Mouse (Mus musculus): ENCODE results near the gene Xpc. TPM values are rescaled to one million over a fixed set of nuclear protein-coding genes. Genes with fewer than 3 reads are reported as not detected.

The Xpc gene
- polyA plus RNA-seq, 2 experiments = 2.8 to 3.7 TPM

DNA sequence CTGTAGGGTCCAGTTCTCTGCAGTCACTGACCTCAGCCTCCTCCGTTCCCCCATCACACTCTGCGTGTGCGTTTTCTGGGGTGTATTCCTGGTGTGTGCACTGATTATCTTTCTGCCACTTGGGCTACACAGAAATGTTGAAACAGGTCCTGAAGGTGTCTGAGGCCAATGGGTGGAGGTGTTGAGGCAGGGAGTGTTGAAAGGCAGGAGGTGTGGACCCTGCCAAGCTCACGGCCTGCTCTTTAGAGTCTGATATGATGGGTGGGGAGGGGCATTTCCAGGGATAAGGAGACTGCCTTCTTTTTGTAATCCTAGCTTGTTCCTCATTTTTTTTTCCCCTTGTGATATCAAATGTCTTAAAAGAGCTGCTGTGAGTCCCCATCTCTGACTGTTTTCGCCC lies 27.4 kb upstream of the Xpc start:
- Histone ChIP-seq H3K4me1 (replicated peaks; ENCODE audit: control insufficient read depth in 2 of 2, insufficient read depth in 2 of 2, low read length in 1 of 2) (peaks cover 0 to 4% of the 10 kb centered on the region in 2 experiments; a peak in 2 of 4 replicates), H3K9me3 (ENCODE audit: control insufficient read depth, low read length) (no peaks in the 10 kb centered on the region), H3K36me3 (replicated peaks; ENCODE audit: control insufficient read depth, insufficient read depth, low read depth) (no peaks in the 10 kb centered on the region), H3K27me3 (ENCODE audit: control insufficient read depth, insufficient read depth, low read length) (no peaks in the 10 kb centered on the region; the same call in 1 of the 2 replicates), H3K27ac (no peak overlapping the region), H3K9ac (replicated peaks) (no peak overlapping the region), H3K4me2 (ENCODE audit: low read depth) (no peak overlapping the region), H3K4me3 (ENCODE audit: insufficient read depth in 1 of 2, low read depth in 2 of 2, low read length in 2 of 2) (no peak overlapping the region)
- ATAC-seq (ENCODE audit: insufficient read depth) (no peak), DNase-seq (ENCODE audit: low read depth in 3 of 3, low spot score in 3 of 3) (no peak)
- TF ChIP-seq EP300 (IDR thresholded peaks at IDR 0.05; ENCODE audit: low read depth) (no peak), CTCF (IDR thresholded peaks at IDR 0.05; ENCODE audit: low read depth) (no peak)
- 69% methylated on average over 5 of the region's 5 CpGs for WGBS (ENCODE audit: insufficient replicate concordance)

DNA sequence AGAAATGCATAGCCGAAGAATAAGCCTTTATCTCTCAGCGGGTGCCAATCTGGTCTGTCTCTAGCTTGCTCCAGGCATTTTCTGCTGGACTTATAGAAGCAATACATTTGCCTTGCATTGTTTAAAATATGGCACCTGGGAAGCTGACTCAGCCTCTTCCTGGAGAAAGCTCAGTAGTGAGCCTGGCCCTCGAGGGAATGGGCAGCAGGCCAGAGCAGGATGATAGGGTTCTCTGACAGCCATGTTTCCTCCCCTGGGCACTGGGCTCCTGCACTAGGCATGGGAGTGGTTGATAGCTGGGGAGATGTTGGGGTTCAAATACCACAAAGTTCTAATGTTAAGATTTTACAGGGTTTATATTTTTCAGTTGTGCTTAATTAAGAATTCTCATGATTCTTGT lies 25.6 kb upstream of the Xpc start:
- Histone ChIP-seq H3K36me3 (replicated peaks; ENCODE audit: control insufficient read depth, insufficient read depth, low read depth) (no peaks in the 10 kb centered on the region), H3K27ac (no peak overlapping the region), H3K4me3 (ENCODE audit: insufficient read depth in 1 of 2, low read depth in 2 of 2, low read length in 2 of 2) (no peak overlapping the region), H3K9ac (replicated peaks) (no peak overlapping the region), H3K4me1 (replicated peaks; ENCODE audit: control insufficient read depth in 2 of 2, insufficient read depth in 2 of 2, low read length in 1 of 2) (peaks cover 0 to 4% of the 10 kb centered on the region in 2 experiments; a peak in 2 of 4 replicates), H3K9me3 (ENCODE audit: control insufficient read depth, low read length) (no peaks in the 10 kb centered on the region), H3K27me3 (ENCODE audit: control insufficient read depth, insufficient read depth, low read length) (no peaks in the 10 kb centered on the region; the same call in 1 of the 2 replicates), H3K4me2 (ENCODE audit: low read depth) (no peak overlapping the region)
- no peak for ATAC-seq (ENCODE audit: insufficient read depth)
- WGBS (ENCODE audit: insufficient replicate concordance) = 40% methylated on average over 3 of the region's 3 CpGs
- TF ChIP-seq CTCF (IDR thresholded peaks at IDR 0.05; ENCODE audit: low read depth) (no peak), EP300 (IDR thresholded peaks at IDR 0.05; ENCODE audit: low read depth) (no peak)
- DNase-seq (ENCODE audit: low read depth in 3 of 3, low spot score in 3 of 3) = no peak

DNA sequence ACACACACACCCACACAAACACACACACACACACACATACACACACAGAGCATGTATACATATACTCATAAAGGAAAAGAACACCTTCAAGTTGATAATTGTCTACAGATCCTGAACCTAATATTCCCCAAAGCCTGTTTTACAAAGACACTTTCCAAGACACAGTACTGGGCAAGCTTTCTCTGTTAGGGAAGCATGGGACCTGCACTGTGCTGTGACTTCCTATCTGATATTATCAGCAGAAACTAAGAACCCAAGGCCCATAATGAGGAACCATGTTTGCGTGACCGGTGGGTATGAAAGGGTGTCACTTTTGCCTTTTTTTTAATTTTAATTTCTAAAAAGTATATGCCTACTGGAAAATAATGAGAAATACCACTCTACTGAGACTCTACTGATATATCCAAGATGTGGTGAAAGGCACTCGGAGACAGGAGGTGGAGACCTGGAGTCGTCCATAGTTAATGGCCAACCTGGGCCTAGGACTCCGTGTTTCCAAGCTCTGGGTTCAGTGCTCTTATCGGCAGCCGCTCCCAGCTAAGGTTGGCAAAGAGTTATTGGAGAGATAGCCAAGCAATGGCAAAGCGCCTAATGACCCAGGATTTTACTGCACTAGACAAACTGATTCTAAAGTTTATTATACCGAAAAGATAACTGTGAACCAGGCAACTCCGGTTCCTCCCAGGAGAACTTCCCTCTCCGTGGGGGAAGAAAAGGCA lies 20.5 kb upstream of the Xpc start:
- Histone ChIP-seq H3K27ac (no peak overlapping the region), H3K36me3 (replicated peaks; ENCODE audit: control insufficient read depth, insufficient read depth, low read depth) (no peaks in the 10 kb centered on the region), H3K4me3 (ENCODE audit: insufficient read depth in 1 of 2, low read depth in 2 of 2, low read length in 2 of 2) (no peak overlapping the region), H3K4me1 (replicated peaks; ENCODE audit: control insufficient read depth in 2 of 2, insufficient read depth in 2 of 2, low read length in 1 of 2) (no peaks in the 10 kb centered on the region), H3K27me3 (ENCODE audit: control insufficient read depth, insufficient read depth, low read length) (no peaks in the 10 kb centered on the region), H3K9ac (replicated peaks) (no peak overlapping the region), H3K9me3 (ENCODE audit: control insufficient read depth, low read length) (no peaks in the 10 kb centered on the region), H3K4me2 (ENCODE audit: low read depth) (no peak overlapping the region)
- DNase-seq (ENCODE audit: low read depth in 3 of 3, low spot score in 3 of 3) = no peak
- ATAC-seq (ENCODE audit: insufficient read depth) = no peak
- TF ChIP-seq CTCF (IDR thresholded peaks at IDR 0.05; ENCODE audit: low read depth) (no peak), EP300 (IDR thresholded peaks at IDR 0.05; ENCODE audit: low read depth) (no peak)
- 68% methylated on average over 11 of the region's 11 CpGs for WGBS (ENCODE audit: insufficient replicate concordance)

DNA sequence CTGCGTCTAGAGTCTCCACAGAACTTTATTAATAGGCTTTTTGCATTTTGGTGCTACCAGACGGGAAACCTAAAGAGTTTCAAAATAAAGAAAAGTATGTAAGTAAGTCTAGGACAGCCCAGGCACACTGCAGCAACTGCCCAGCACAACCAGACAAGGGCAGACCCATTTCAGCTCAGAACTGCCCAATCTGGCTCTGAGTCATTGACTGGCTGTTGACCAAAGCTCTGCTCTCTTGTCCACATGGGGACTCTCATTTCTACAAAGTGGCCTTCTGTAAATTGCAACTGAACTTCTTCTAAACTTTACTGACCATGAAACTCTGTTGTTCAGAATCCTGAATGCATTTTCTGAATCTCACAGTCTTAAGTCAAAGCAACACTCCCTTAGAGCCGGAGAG lies 19.5 kb upstream of the Xpc start:
- Histone ChIP-seq H3K4me1 (replicated peaks; ENCODE audit: control insufficient read depth in 2 of 2, insufficient read depth in 2 of 2, low read length in 1 of 2) (no peaks in the 10 kb centered on the region), H3K4me2 (ENCODE audit: low read depth) (no peak overlapping the region), H3K9me3 (ENCODE audit: control insufficient read depth, low read length) (no peaks in the 10 kb centered on the region), H3K4me3 (ENCODE audit: insufficient read depth in 1 of 2, low read depth in 2 of 2, low read length in 2 of 2) (no peak overlapping the region), H3K27ac (no peak overlapping the region), H3K27me3 (ENCODE audit: control insufficient read depth, insufficient read depth, low read length) (no peaks in the 10 kb centered on the region), H3K9ac (replicated peaks) (no peak overlapping the region), H3K36me3 (replicated peaks; ENCODE audit: control insufficient read depth, insufficient read depth, low read depth) (no peaks in the 10 kb centered on the region)
- TF ChIP-seq CTCF (IDR thresholded peaks at IDR 0.05; ENCODE audit: low read depth) = no peak
- no peak for DNase-seq (ENCODE audit: low read depth in 3 of 3, low spot score in 3 of 3)
- ATAC-seq (ENCODE audit: insufficient read depth) = no peak
- 51% methylated on average over 3 of the region's 3 CpGs for WGBS (ENCODE audit: insufficient replicate concordance)

DNA sequence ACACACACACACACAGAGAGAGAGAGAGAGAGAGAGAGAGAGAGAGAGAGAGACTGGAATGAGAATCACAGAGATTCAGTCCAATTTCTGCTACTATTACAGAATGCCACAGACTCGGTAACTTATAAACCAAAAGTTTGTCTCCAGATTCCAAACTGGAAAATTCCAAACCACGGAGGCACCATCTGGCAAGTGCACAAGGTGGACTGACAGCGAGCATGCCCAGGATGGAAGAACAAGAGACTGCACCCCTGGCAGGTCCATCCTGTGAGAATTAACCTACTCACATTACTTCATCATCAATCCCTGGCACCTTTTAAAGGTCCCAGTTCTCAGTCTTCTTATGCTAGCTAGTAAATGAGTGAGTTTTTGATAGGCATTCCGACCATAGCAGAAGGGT lies 18.6 kb upstream of the Xpc start:
- TF ChIP-seq CTCF (IDR thresholded peaks at IDR 0.05; ENCODE audit: low read depth) = no peak
- no peak for TF ChIP-seq EP300 (IDR thresholded peaks at IDR 0.05; ENCODE audit: low read depth)

More for the DNA sequence above, 18.6 kb upstream of the Xpc start:
- 58% methylated on average over 4 of the region's 4 CpGs for WGBS (ENCODE audit: insufficient replicate concordance)
- DNase-seq (ENCODE audit: low read depth in 3 of 3, low spot score in 3 of 3) (no peak), ATAC-seq (ENCODE audit: insufficient read depth) (no peak)
- no peak overlapping the region for H3K4me3 ChIP-seq (ENCODE audit: insufficient read depth in 1 of 2, low read depth in 2 of 2, low read length in 2 of 2)
- H3K27me3 ChIP-seq (ENCODE audit: control insufficient read depth, insufficient read depth, low read length) = no peaks in the 10 kb centered on the region
- no peaks in the 10 kb centered on the region for H3K4me1 ChIP-seq (replicated peaks; ENCODE audit: control insufficient read depth in 2 of 2, insufficient read depth in 2 of 2, low read length in 1 of 2)
- no peaks in the 10 kb centered on the region for H3K9me3 ChIP-seq (ENCODE audit: control insufficient read depth, low read length)
- no peaks in the 10 kb centered on the region for H3K36me3 ChIP-seq (replicated peaks; ENCODE audit: control insufficient read depth, insufficient read depth, low read depth)
- H3K9ac ChIP-seq (replicated peaks) = no peak overlapping the region
- H3K27ac ChIP-seq = no peak overlapping the region
- H3K4me2 ChIP-seq (ENCODE audit: low read depth) = no peak overlapping the region

All from liver, embryonic 14.5 days (tissue).